Mouse (Mus musculus): ENCODE data around the gene Cldnd1. TPM values are rescaled to one million over a fixed set of nuclear protein-coding genes. Genes with fewer than 3 reads are reported as not detected.

The Cldnd1 gene
- total and polyA plus RNA-seq, 2 experiments from 2014 or later: 24.0 to 72.0 TPM

GRCm38 (mm10) chr16:58712221-58712620, 15.5 kb upstream of the Cldnd1 start:
- H3K36me3 ChIP-seq (replicated peaks; ENCODE audit: control insufficient read depth, insufficient read depth, low read length): no peaks in the 10 kb centered on the region
- 71% methylated on average over 8 of the region's 8 CpGs for WGBS

DNA sequence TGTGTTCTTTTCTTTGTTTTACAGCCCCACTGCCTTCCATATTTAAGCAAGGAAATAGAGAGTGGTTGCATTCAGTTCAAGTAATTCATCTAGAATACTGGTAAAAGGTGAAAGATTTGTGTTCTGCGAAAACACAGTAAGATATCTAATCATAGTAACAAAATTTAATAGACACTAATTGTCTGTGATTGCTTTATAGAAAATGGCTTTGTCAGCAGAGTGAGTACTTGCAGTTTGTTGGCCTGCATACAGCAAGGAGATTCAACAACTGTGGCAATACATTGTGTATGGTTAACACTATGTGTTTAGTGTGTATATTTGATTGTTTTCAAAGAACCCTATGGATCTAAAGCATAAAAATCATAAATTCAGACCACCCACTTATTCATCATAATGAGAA, 14.6 kb upstream of the Cldnd1 start:
- no peak overlapping the region for H3K27ac ChIP-seq (ENCODE audit: low read depth)

More at GRCm38 (mm10) chr16:58712221-58712620, 15.5 kb upstream of the Cldnd1 start:
- TF ChIP-seq CTCF (IDR thresholded peaks at IDR 0.05; ENCODE audit: low read depth) (no peak), EP300 (IDR thresholded peaks at IDR 0.05; ENCODE audit: low read depth) (no peak)
- H3K4me1 ChIP-seq (ENCODE audit: control insufficient read depth, insufficient read depth): no peaks in the 10 kb centered on the region
- H3K27me3 ChIP-seq (ENCODE audit: control insufficient read depth, insufficient read depth, low read length): no peaks in the 10 kb centered on the region
- no peak for ATAC-seq (ENCODE audit: insufficient read depth, low read depth)
- no peaks in the 10 kb centered on the region for H3K9me3 ChIP-seq (replicated peaks; ENCODE audit: control insufficient read depth, low read length)
- no peak overlapping the region for H3K4me3 ChIP-seq (ENCODE audit: low read depth, low read length)
- H3K4me2 ChIP-seq (ENCODE audit: low read depth, low read length): no peak overlapping the region
- no peak for DNase-seq (ENCODE audit: low spot score)
- no peak overlapping the region for H3K9ac ChIP-seq (replicated peaks; ENCODE audit: low read depth, low read length)
- no peak overlapping the region for H3K27ac ChIP-seq (ENCODE audit: low read depth)

DNA sequence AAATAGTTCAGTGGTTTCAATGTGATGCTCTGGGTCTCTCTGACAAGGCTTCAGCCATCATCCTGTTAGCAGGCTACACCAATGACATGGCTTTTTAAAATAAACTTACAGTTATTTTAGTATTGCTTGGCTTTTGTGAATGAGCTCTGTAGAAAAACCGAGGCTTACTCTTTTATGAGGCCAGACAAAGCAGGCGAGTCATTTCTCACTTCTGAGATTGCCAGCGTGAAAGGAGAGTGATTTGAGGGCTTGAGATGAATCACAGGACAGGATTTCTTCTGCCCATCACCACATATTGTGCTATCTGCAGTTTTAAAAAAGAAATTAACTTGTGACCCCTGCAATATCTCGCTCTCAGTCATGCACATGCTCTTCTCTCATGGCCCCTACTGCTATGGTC, 12.7 kb upstream of the Cldnd1 start:
- Histone ChIP-seq H3K4me1 (ENCODE audit: control insufficient read depth, insufficient read depth) (no peaks in the 10 kb centered on the region), H3K4me3 (ENCODE audit: low read depth, low read length) (no peak overlapping the region), H3K36me3 (replicated peaks; ENCODE audit: control insufficient read depth, insufficient read depth, low read length) (no peaks in the 10 kb centered on the region), H3K4me2 (ENCODE audit: low read depth, low read length) (no peak overlapping the region), H3K27ac (ENCODE audit: low read depth) (no peak overlapping the region), H3K9me3 (replicated peaks; ENCODE audit: control insufficient read depth, low read length) (no peaks in the 10 kb centered on the region), H3K9ac (replicated peaks; ENCODE audit: low read depth, low read length) (no peak overlapping the region), H3K27me3 (ENCODE audit: control insufficient read depth, insufficient read depth, low read length) (no peaks in the 10 kb centered on the region)
- ATAC-seq (ENCODE audit: insufficient read depth, low read depth) (no peak), DNase-seq (ENCODE audit: low spot score) (no peak)
- 48% methylated on average over 4 of the region's 4 CpGs for WGBS
- no peak for TF ChIP-seq CTCF (IDR thresholded peaks at IDR 0.05; ENCODE audit: low read depth)
- TF ChIP-seq EP300 (IDR thresholded peaks at IDR 0.05; ENCODE audit: low read depth): no peak

More for the DNA sequence above, 14.6 kb upstream of the Cldnd1 start:
- H3K27me3 ChIP-seq (ENCODE audit: control insufficient read depth, insufficient read depth, low read length): no peaks in the 10 kb centered on the region
- H3K36me3 ChIP-seq (replicated peaks; ENCODE audit: control insufficient read depth, insufficient read depth, low read length): no peaks in the 10 kb centered on the region
- no peak for TF ChIP-seq EP300 (IDR thresholded peaks at IDR 0.05; ENCODE audit: low read depth)
- no peak for TF ChIP-seq CTCF (IDR thresholded peaks at IDR 0.05; ENCODE audit: low read depth)
- H3K9me3 ChIP-seq (replicated peaks; ENCODE audit: control insufficient read depth, low read length): no peaks in the 10 kb centered on the region
- H3K4me1 ChIP-seq (ENCODE audit: control insufficient read depth, insufficient read depth): no peaks in the 10 kb centered on the region
- DNase-seq (ENCODE audit: low spot score): no peak
- WGBS: 62% methylated on average over 1 of the region's 1 CpGs
- no peak overlapping the region for H3K9ac ChIP-seq (replicated peaks; ENCODE audit: low read depth, low read length)
- no peak for ATAC-seq (ENCODE audit: insufficient read depth, low read depth)
- no peak overlapping the region for H3K4me2 ChIP-seq (ENCODE audit: low read depth, low read length)
- H3K4me3 ChIP-seq (ENCODE audit: low read depth, low read length): no peak overlapping the region

GRCm38 (mm10) chr16:58718666-58719120, 9.0 kb upstream of the Cldnd1 start, which contains the start of gene Gpr15:
Gene Gpr15 (minus strand): TSS chr16:58719070.
- no peak for DNase-seq (ENCODE audit: low spot score)
- ATAC-seq (ENCODE audit: insufficient read depth, low read depth): no peak
- no peaks in the 10 kb centered on the region for H3K27me3 ChIP-seq (ENCODE audit: control insufficient read depth, insufficient read depth, low read length)
- no peaks in the 10 kb centered on the region for H3K4me1 ChIP-seq (ENCODE audit: control insufficient read depth, insufficient read depth)
- H3K9ac ChIP-seq (replicated peaks; ENCODE audit: low read depth, low read length): no peak within 1 kb of the TSS
- no peak within 1 kb of the TSS for H3K4me3 ChIP-seq (ENCODE audit: low read depth, low read length)
- no peaks in the 10 kb centered on the region for H3K36me3 ChIP-seq (replicated peaks; ENCODE audit: control insufficient read depth, insufficient read depth, low read length)
- WGBS: 90% methylated on average over 7 of the region's 7 CpGs
- H3K9me3 ChIP-seq (replicated peaks; ENCODE audit: control insufficient read depth, low read length): no peaks in the 10 kb centered on the region
- no peak within 1 kb of the TSS for H3K4me2 ChIP-seq (ENCODE audit: low read depth, low read length)
- H3K27ac ChIP-seq (ENCODE audit: low read depth): no peak within 1 kb of the TSS
- TF ChIP-seq CTCF (IDR thresholded peaks at IDR 0.05; ENCODE audit: low read depth) (no peak), EP300 (IDR thresholded peaks at IDR 0.05; ENCODE audit: low read depth) (no peak)

DNA sequence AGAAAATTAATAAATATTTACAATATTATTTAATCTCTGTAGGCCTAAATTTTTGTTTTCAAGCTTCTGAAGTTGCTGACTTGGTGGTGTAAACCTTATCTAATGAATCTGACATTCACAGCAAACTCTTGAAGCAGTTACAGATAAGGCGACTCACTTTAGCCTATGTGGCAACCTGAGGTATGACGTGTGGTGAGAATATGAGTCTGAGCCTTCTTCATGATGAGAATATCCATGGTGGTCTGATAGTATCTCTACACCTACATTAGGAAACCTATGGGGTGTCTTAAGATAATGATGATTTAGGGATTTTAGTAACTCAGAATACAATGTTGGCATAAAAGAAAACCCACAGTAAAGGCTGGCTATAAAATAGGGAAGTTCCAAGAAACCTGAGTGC, 5.4 kb upstream of the Cldnd1 start:
- TF ChIP-seq CTCF (IDR thresholded peaks at IDR 0.05; ENCODE audit: low read depth) (no peak), EP300 (IDR thresholded peaks at IDR 0.05; ENCODE audit: low read depth) (no peak)
- Histone ChIP-seq H3K27me3 (ENCODE audit: control insufficient read depth, insufficient read depth, low read length) (no peaks in the 10 kb centered on the region), H3K4me2 (ENCODE audit: low read depth, low read length) (no peak overlapping the region), H3K9me3 (replicated peaks; ENCODE audit: control insufficient read depth, low read length) (no peaks in the 10 kb centered on the region), H3K27ac (ENCODE audit: low read depth) (no peak overlapping the region), H3K9ac (replicated peaks; ENCODE audit: low read depth, low read length) (no peak overlapping the region), H3K36me3 (replicated peaks; ENCODE audit: control insufficient read depth, insufficient read depth, low read length) (no peaks in the 10 kb centered on the region), H3K4me1 (ENCODE audit: control insufficient read depth, insufficient read depth) (no peaks in the 10 kb centered on the region), H3K4me3 (ENCODE audit: low read depth, low read length) (no peak overlapping the region)
- ATAC-seq (ENCODE audit: insufficient read depth, low read depth) (no peak), DNase-seq (ENCODE audit: low spot score) (no peak)
- WGBS: 71% methylated on average over 2 of the region's 2 CpGs

Data from heart, postnatal 0 days (tissue).